Mouse (Mus musculus) WW6 (cell line): ENCODE measurements around the gene Zfp992.
"Not testable (repeated sequence)": the region's sequence is repeated elsewhere in the genome, so short reads cannot be mapped to it uniquely, and the experiment has no call there.

Source experiments
- DNase-seq: peaks from one replicate; pipeline ENCODE4 v3.0.0-alpha.2; 2013; ENCODE audit warnings: low read depth, low spot score

The Zfp992 gene

GRCm38 (mm10) chr4:146474716-146475676 lies 26.2 kb downstream of the Zfp992 start:
- DNase-seq: not testable (repeated sequence)

- not testable (repeated sequence) for DNase-seq
Measured at GRCm38 (mm10) chr4:146476260-146476659, 27.4 kb downstream of the Zfp992 start.

- not testable (repeated sequence) for DNase-seq
Measured at GRCm38 (mm10) chr4:146476959-146477358, 28.1 kb downstream of the Zfp992 start.

DNA sequence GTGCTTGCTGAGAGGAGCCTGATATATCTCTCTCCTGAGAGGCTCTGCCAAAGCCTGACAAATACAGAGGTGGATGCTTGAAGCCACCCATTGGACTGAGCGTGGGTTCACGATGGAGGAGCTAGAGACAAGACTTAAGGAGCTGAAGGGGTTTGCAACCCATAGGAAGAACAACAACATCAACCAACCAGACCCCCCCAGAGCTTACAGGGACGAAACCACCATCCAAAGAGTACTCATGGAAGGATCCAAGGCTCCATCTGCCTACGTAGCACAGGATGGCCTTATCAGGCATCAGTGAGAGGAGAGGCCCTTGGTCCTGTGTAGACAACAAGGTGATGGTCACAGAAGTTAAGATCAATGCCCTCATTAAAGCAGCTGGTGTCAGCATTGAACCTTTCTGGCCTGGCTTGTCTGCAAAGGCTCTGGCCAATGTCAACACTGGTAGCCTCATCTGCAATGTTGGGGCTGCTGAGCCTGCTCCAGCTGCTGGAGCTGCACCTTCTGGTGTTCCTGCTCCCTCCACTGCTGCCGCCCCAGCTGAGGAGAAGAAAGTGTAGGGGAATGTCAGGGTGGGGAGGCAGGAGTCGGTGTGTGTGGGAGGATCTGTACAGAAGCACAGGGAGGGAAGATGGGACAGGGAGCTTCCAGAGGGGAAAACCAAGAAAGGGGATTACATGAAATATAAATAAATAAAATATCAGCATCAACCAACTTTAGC lies 31.7 kb downstream of the Zfp992 start:
- not testable (repeated sequence) for DNase-seq

GRCm38 (mm10) chr4:146482546-146482945 lies 33.7 kb downstream of the Zfp992 start:
- DNase-seq: not testable (repeated sequence)

GRCm38 (mm10) chr4:146483571-146484280 lies 34.9 kb downstream of the Zfp992 start:
- not testable (repeated sequence) for DNase-seq

- DNase-seq: not testable (repeated sequence)
Measured at GRCm38 (mm10) chr4:146484676-146485075, 35.9 kb downstream of the Zfp992 start.

DNA sequence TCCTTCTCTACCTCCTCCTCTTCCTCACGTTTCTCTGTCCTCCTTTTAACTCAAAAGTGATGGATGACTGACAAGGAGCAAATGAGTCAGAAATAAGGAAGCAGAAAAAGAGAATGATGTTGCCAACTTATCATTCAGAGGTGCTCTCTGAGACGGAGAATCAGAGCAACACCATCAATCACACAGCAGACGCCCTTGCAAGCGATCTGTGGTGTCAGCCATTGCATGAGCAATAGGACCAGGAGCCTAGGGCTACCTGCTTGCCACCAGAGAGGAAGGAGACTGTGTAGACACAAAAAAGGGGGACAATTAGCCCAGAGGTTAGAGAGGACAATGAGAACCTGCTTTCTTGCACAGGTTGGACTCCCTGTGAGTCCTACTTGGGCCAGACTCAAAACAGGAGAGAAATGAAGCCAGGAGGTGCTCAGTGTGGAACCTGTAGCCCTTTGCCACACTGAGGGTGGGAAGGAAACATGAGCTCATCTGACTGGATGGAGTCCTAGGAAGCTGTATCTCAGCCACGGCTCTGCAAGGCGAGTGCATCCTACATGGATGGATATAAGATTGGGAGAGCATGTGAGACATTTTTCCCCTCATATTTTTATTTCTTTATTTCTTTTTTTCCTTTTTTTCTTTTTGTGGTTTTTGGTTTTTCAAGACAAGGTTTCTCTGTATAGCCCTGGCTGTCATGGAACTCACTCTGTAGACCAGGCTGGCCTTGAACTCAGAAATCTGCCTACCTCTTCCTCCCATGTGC lies 36.5 kb downstream of the Zfp992 start:
- DNase-seq: not testable (repeated sequence)

DNA sequence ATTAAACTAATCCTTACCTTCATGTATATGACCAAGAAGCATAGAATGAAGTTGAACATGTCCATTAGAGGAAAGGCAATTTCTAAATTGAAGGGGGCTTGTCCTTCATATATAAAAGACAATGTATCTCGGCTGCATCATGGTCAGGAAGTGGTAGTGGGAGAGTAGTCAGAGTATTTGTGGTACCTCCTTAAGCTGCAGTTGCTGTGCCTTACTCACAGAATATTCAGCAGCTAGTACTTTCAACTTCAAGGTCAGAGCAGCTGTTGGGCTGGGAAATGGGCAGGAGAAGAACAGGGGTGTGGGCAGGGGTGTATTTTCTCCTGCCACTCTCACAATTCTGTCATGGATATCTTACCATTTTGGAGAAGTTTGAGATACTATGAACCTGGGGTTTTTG lies 37.9 kb downstream of the Zfp992 start:
- DNase-seq: not testable (repeated sequence)

DNA sequence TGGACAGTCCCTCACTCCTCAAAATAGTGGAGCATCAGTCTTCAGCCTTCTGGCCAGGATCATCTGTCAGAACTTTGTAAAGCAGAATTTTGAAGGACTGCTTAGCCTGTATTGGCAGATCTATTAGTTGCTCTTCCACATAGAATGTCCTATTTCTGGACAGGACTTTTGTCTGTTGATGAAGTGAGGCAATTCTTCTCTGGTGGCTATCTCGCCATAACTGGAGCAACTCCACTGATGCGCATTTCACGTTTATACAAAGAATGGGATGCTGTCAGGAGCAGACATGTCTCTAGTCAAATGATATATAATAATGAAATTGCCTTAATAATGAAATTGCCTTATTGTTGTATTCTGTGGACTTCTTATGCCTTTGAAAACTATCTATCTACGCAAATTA lies 40.4 kb downstream of the Zfp992 start:
- DNase-seq: not testable (repeated sequence)

GRCm38 (mm10) chr4:146491993-146492392 lies 43.2 kb downstream of the Zfp992 start:
- DNase-seq: not testable (repeated sequence)

GRCm38 (mm10) chr4:146492439-146492838 lies 43.6 kb downstream of the Zfp992 start:
- DNase-seq: no peak

- DNase-seq: no peak
Measured at GRCm38 (mm10) chr4:146492851-146493250, 44.0 kb downstream of the Zfp992 start.

GRCm38 (mm10) chr4:146493319-146493907 lies 44.6 kb downstream of the Zfp992 start:
- DNase-seq: not testable (repeated sequence)

GRCm38 (mm10) chr4:146494980-146495379 lies 46.2 kb downstream of the Zfp992 start:
- DNase-seq: no peak

DNA sequence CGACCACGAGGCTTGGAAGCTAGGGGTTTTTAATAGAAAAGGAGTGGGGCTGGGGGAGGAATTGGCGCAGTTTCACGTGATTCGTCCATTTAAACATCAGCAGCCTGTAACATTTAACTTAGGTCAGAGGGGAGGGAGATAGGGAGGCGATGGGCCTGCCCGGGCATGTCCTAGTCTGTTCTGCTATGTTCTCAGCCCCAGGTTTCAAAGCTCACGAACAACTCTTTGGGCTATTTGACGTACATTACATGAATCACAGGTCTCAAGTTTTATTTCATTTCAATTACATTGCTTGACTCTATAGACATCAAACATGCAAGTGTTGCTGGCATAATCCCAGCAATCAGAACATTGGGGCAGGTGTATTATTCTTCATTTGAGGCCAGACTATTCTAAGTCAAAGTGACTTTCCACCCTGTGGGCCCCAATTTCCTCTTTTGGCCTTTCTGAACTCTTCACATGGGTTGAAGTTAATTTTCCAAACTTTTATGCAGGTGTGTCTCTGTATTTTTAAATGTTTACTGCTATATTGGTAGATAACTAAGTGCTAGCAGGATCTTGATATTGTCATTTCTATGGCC lies 49.0 kb downstream of the Zfp992 start:
- not testable (repeated sequence) for DNase-seq

DNA sequence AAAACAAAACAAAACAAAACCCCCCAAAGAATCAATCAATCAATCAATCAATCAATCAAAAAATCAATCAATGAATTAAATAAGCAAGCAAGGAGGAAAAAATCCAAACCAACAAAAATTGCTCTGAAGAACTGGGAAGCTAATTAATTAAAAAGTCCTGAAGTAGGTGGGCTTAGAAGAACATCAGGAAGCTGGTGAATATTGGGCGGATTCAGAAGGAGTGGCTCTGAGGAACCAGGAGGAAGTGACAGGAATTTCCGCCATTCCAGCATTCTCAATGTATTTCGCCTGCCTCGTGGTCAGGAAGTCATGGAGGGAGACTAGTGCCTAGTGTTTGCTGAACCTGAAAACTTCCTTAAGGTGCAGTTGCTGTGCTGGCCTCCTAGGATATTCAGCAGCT lies 52.9 kb downstream of the Zfp992 start, which contains the start of gene Zfp981:
Zfp981 (plus strand) TSS at position 301 of the 400 bp plus-strand sequence.
- not testable (repeated sequence) for DNase-seq

DNA sequence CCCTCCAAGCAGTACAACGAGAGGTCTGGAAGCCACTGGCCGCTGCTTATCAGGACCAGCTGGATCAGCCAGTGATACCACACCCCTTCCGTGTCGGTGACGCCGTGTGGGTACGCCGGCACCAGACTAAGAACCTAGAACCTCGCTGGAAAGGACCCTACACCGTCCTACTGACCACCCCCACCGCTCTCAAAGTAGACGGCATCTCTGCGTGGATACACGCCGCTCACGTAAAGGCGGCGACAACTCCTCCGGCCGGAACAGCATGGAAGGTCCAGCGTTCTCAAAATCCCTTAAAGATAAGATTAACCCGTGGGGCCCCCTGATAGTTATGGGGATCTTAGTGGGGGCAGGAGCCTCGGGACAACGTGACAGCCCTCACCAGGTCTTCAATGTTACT lies 60.2 kb downstream of the Zfp992 start:
- not testable (repeated sequence) for DNase-seq

DNA sequence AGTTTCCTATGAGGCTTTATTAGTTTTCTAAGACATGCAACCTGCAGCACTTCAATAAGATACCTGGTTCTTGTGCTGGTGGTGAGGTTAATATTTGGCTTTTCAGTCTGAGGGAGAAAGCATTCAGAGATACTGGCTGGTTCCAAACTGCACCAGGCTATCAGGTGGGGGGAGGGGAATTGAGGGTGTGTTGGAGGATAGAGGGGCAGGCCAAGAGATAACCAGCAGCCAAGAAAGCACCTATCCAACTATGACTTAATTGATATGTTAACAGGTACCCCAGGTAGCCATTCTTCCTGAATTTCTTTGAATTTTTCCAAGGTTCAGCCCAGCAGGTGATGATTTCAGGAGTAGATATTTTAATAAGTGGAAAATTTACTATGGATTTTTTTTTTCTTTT lies 63.0 kb downstream of the Zfp992 start:
- peak; percentile 42 for DNase-seq

DNA sequence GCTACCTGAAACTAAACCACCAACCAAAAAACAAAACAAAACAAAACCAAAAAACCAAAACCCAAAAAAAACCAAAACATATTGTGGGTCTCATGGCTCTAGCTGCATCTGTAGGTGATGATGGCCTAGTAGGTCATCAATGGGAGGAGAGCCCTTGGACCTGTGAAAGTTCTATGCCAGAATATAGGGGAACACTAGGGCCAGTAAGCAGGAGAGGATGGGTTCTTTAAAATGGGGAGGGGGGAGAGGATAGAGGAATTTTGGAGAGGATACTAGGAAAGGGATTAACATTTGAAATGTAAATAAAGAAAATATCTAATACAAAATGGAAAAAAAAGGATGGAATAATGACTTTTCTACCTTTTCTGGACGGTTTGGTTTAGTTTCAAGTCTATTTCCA lies 67.7 kb downstream of the Zfp992 start:
- no peak for DNase-seq
